Mouse (Mus musculus) brown adipose tissue, adult 24 weeks (tissue): Measurements from ENCODE around the gene Tmem44. TPM values are rescaled to one million over a fixed set of nuclear protein-coding genes. Genes with fewer than 3 reads are reported as not detected.

ENCODE experiments used
- H3K27ac ChIP-seq: fragments of 200-500 bp; replicated peaks from 2 replicates; pipeline ENCODE4 v1.5.1; 2012; ENCODE audit warnings: low read depth, mild to moderate bottlenecking, low read length
- H3K4me1 ChIP-seq: fragments of 200-500 bp; 2 replicates; pipeline ENCODE4 v1.6.1; 2012; ENCODE audit warnings: low read length, mixed read lengths; ENCODE audit not compliant: control insufficient read depth, insufficient read depth, insufficient read length
- H3K4me3 ChIP-seq: fragments of 200-500 bp; 2 replicates; pipeline ENCODE4 v1.5.1; 2012; ENCODE audit warnings: low read depth, mild to moderate bottlenecking, low read length, moderate library complexity; ENCODE audit not compliant: insufficient read depth
- polyA plus RNA-seq: library from polyadenylated mRNA; stranded (reverse); fragments of >200 nt; gene quantifications from 2 replicates; pipeline ENCODE4 v1.2.4, GENCODE M21; 2012; ENCODE audit not compliant: missing spikeins, insufficient read depth, insufficient read length

The Tmem44 gene
- polyA plus RNA-seq, 1 experiment, result 1.3 TPM

DNA sequence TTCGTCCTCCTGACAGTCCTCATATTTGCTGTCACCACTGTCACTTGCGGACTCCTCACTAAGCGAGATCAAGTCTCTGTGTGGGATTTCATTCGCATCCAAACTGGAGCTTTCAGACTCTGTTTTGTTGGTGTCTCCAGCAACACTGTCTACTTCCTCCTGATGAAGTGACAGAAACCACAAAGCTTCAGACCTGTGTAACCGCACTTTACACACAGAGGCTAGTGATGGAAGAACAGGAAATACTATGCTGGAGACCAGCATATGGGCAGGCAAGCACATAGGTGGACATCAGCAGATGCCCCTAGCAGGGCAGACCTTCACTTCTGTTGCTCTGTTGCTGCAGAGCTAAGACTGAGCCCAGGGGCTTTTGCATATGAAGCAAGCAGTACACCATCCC is 20.7 kb upstream of the Tmem44 start:
- Histone ChIP-seq H3K4me3 (no peak overlapping the region), H3K27ac (no peak overlapping the region), H3K4me1 (no peaks in the 10 kb centered on the region)

DNA sequence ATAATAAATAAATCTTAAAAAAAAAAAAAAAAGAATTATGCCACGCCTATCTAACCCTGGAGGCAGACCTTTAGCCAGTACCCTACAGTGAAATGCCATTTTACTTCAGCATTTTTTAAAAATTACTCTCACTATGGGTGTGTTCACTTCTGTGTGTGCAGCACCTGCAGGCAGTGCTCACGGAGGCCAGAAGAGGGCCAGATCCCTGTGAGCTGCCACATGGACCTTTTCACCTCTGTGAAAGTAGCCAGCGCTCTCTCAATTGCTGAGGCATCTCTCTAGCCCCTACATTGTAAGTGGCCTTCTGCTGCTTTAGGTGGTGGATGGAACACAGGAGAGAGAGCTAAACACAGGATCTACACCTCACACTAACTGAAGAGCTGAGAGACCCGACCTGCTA is 19.5 kb upstream of the Tmem44 start:
- Histone ChIP-seq H3K27ac (no peak overlapping the region), H3K4me3 (no peak overlapping the region), H3K4me1 (no peaks in the 10 kb centered on the region)

DNA sequence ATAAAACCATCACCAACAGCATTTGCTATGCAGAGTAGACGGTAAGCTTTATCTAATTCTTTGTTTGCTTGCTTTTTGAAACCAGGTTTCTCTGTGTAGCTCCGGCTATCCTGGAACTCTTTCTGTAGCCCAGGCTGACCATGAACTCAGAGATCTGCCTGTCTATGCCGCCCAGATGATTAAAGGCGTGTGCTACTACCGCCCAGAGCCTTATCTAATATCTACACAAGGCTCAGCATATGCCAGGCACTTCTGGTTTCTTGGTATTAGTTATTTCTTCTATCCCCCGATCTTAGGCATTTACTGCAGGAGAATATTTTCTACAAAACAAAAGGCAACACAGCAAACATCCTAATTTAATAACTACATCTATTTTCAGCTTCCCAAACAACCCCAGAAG is 15.0 kb upstream of the Tmem44 start:
- Histone ChIP-seq H3K4me3 (no peak overlapping the region), H3K4me1 (no peaks in the 10 kb centered on the region), H3K27ac (no peak overlapping the region)

DNA sequence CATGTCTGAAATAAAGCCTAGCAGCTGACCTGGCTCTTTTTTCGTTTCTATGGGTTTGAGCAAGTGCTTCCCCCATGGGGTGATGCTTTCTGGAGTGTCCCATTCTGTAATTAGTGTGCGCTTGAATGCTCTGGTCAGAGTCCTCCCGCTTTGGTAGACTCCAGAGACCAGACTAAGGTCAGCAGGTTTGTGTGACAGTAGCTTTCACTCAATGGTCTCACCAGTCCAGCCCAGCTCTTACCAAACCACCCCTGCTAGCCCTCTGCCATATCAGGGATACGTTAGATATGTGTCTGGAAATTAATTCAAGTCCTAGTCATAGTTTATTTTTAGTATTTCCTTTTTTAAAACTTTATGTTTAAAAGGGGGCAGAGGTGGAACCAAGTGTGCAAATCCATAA is 10.0 kb upstream of the Tmem44 start:
- no peak overlapping the region for H3K4me3 ChIP-seq
- no peaks in the 10 kb centered on the region for H3K4me1 ChIP-seq
- no peak overlapping the region for H3K27ac ChIP-seq

DNA sequence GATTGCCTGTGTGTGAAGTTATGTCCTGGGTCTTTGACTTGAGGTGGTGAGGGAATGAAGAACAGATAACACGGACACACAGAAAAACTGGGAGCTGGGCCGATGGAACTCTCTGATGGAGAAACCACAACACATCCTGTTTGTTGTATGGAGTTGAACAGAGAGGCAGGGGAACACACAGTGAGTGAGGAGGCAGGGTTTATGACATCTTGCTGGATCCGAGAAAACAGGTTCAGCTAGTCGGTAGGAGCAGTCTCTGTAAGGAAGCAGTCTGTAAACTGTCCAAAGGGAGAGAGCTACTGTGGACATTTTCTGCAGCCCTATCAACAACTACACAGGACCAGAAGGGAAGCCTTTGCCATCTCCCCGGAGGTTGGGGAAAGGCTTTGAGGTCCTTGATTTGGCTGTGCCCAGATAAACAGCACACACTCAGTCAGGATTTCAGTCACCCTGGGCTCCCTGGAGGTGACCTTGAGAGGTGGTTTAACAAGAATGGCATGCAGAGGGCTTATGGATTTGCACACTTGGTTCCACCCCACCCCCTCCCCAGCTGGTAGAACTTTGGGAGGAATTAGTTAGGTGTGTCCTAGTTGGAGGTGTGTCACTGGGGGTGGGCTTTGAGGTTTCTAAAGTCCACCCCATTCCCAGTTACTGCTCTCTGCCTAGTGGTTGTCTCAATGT is 8.8 kb upstream of the Tmem44 start:
- Histone ChIP-seq H3K4me1 (no peaks in the 10 kb centered on the region), H3K4me3 (no peak overlapping the region), H3K27ac (no peak overlapping the region)

DNA sequence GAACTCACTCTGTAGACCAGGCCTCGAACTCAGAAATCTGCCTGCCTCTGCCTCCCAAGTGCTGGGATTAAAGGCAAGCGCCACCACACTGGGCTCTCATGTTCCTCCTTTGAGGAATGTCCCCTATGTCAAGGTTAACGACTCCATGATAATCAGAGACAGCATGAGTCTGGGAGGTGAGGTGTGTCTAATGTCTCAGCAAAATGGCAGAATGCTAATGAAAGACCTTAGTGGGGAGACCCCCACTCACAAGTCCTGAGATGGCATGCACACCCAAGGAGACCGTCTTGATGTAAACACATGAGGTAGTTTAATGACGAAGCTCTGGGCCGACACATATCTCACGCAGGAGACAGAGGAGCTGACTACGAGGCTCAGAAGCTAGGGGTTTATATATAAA is 3.5 kb upstream of the Tmem44 start:
- no peak overlapping the region for H3K4me3 ChIP-seq
- peaks cover 6% of the 10 kb centered on the region; the same call in 1 of the 2 replicates for H3K4me1 ChIP-seq
- H3K27ac ChIP-seq, result 0 out of 2 replicates have a peak overlapping the region, but pooled peaks have one; percentile 12

DNA sequence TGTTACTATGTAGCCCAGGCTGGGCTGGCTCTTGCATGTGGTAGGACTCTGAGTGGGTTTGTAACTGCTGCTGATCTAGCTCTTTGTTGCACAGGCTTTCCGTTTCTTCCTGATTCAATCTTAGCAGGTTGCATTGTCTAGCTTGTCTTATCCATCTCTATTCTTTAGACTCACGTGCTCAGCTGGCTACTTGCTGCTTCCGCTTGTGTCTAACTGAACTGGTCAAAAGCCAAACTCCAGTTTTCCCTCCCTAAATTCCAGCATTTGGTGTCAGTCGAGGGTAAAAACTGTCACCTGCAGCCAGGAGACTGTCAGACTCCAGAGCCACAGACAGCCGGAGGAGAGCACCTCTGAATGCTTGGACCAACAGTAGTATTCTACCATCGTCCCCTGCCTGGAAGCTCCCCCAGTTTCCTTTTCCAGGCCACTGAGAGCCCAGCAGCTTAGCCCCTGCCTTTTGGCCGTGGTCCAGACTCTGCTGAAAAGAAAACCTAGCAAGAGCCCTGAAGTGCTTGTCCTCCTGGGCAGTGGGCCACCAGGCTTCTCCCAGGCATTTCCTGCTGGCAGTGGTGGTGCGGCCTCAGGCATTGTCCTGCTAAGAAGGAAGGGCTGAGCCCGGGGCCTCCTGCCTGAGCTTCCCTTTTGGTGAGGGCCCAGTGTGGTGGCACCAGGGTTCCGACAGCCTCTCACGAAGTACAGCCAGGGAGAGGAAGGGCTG is 2.1 kb upstream of the Tmem44 start:
- H3K4me1 ChIP-seq, result peaks cover 8% of the 10 kb centered on the region; the same call in 1 of the 2 replicates
- no peak overlapping the region for H3K4me3 ChIP-seq
- peak overlapping the region; percentile 96 for H3K27ac ChIP-seq

DNA sequence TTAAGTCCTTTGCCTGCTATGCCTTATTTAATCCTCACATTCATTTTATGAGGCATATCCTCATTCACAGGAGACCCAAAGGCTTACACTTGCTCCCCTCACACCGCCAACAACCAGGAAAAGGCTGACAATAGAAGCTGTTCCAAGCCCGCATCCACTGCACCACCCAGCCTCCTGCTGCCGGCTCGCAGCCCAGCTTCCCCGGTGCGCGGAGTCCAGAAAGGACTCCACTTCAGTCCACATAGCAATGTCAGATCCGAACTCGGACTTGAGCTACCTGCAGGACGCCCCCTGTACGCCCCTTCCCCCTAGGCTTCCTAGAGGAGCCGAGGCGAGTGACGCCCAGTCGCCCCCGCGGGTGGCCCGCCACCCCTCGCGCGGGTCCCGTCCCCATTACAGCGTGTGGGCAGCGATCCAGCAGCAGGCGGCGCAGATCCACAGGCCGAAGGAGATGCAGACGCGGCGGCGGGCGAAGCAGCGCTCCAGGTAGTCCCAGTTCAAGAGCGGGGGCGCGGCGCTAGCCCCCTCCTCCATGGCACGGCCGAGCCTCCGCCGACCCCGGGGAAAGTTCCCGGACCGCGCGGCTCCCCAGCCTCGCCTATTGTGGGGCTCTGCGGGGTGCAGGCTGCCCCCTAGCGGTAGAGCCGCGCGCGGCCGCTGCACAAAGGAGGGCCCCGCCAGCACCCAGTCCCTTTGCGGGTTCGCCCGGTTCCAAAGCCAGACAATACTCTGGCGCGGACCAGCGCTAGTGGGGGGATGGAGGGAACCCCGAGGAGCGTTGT is 485 bp downstream of the Tmem44 start:
- Histone ChIP-seq H3K4me3 (peak overlapping the region; percentile 85), H3K27ac (peak overlapping the region; percentile 64), H3K4me1 (peaks cover 8% of the 10 kb centered on the region; the same call in 1 of the 2 replicates)

DNA sequence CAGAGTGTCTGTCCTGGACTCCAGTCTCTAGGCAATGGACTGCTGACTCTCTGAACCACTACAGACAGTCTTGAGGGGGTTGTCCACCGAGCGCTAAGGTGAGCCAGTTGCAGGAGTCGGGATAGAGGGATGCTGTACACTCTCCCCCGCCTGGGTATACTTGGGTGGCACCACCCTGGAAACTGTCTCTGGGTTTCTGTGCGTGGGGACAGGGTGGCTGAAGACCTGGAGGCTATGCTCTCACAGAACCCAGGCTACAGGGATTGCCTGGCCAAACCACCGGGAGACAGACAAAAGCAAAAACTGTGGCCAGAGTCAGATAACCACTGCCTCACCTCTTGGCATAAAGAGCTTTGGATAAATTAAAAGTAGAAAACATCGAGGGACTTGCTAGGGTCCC is 1.1 kb downstream of the Tmem44 start:
- Histone ChIP-seq H3K27ac (no peak overlapping the region), H3K4me3 (peak overlapping the region; percentile 85), H3K4me1 (peaks cover 8% of the 10 kb centered on the region; the same call in 1 of the 2 replicates)

DNA sequence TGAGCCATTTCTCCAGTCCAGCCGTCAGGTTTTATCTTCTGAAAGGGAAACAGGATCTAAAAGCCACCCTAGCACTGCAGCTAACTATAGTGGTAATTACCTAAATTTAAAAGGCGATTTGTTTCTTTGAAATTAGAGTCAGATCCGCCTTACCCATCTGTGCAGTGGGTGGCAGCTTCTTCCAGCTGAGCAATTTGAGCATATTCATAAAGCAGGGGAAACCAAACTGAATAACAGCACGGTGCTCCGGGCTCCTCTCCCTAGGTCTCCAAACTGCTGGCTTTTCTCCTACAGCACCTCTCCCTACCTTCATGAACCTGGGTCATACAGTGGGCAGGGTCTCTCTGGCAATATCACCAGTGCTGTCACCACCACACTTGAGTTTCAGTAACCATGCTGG is 2.4 kb downstream of the Tmem44 start:
- Histone ChIP-seq H3K27ac (no peak overlapping the region), H3K4me1 (peaks cover 8% of the 10 kb centered on the region; the same call in 1 of the 2 replicates), H3K4me3 (no peak overlapping the region)

DNA sequence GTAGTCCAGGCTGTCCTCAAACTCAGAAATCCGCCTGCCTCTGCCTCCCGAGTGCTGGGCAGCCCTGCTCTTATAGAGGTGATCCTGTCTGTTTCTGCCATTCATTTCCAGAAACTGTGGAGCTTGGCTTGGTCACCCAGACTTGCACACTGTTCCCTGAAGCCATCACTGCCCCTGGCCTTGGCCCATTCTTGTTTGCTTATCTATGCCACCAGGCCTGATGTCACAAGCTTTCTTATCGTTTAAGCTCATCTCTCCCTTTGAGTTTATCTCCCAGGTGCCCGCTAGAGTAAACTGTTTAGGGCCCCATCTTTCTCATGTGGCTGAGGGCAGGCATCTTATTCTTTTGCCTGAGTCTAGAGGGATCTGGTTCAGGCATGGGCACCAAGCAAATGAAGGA is 5.9 kb downstream of the Tmem44 start:
- no peak overlapping the region for H3K4me3 ChIP-seq
- H3K27ac ChIP-seq, result no peak overlapping the region
- H3K4me1 ChIP-seq, result 0 out of 2 replicates have a peak, but pooled peaks cover 2% of the 10 kb centered on the region

DNA sequence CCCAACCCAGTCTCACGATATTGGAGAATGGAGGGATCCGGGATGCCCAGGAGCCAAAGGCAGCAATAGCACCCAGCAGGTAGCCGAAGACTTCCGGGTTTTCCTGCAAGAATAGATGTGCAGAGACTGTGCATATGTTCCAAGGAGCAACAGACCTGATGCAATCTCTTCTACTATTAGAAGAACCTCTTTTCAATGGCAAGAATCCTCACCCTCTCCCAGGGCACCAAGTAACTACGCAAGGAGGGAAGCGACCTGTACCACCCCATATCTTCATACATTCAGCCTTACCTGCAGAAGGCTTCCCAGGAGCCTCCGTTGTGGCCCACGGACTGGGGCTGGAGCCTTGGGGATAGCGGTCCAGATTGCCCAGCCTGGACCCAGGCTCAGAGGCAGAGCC is 7.3 kb downstream of the Tmem44 start:
- Histone ChIP-seq H3K27ac (no peak overlapping the region), H3K4me3 (no peak overlapping the region)

DNA sequence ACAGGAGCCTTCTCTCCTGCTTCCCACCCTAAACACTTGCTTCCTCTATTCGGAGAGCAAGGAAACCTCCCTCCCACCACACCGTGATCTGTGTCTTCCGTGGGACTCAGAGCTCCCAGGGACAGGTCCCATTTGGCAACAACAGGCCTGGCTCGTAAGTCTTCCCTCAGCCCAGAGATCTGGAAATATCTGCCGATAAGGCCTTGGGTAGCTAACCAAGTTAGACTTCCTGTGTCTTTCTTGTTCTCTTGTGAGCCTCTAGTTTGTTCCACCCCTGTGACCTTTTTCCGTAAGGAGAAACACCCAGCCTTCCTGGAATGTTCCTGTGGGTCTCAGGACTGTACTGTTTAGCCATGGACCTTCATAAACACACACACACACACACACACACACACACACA is 7.8 kb downstream of the Tmem44 start:
- no peak overlapping the region for H3K27ac ChIP-seq
- H3K4me1 ChIP-seq, result no peaks in the 10 kb centered on the region
- no peak overlapping the region for H3K4me3 ChIP-seq

More for the DNA sequence above, 7.3 kb downstream of the Tmem44 start:
- no peaks in the 10 kb centered on the region for H3K4me1 ChIP-seq

DNA sequence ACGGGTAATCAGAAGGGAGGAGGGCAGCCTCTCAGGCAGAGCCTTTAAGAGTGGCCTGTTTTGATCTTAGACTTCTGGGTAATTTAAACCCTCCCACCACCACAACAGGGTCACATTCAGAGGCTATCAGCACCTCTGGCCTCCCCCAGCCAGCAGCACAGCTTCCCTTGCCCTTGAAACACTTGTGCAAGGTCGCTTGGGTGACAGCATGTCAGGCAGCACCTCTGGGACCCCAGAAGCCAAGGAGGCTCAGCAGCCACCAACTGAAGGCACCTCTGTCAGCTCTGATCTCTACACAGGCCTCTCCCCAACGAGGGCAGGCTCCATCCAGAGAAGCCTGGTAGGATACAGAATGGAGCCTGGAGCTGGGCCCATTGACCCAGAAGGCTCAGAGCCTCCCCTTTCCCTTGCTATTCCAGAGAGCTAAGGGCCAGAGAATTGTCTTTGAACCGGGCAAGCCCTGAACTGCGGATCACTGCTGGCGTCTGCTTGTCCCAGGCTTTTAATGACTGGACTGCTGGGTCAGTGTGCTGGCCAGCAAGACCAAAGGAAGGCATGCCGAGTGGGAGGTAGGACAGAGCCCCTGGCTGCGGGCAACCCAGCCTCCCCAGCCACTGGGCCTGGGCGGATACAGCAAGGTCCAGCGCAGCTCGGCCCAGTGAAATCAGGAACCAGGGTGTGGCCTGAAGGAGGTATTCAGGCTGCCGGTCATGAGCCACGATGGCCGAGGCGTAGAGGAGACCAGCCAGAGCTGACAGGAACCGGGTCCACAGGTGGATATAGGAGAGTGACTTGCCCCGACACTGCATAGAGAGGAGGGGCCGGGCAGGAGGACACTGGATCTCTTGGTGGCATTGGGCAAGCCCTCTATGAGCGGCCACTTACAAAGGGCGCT is 10.3 kb downstream of the Tmem44 start:
- no peak overlapping the region for H3K27ac ChIP-seq
- H3K4me3 ChIP-seq, result no peak overlapping the region
- H3K4me1 ChIP-seq, result no peaks in the 10 kb centered on the region
